8 mouse cellular contexts compared by ENCODE assay signal in genomic region chr10:39898874-39899371, GRCm38 (mm10). TPM values are rescaled to one million over a fixed set of nuclear protein-coding genes. Genes with fewer than 3 reads are reported as not detected.
DNase-seq lines count a peak whose midpoint lies in the region; ATAC-seq and TF ChIP-seq lines count a peak whose summit lies in the region.

TSS of gene Mfsd4b4 (minus strand) at chr10:39899238.

- no peaks in the 10 kb centered on the region for H3K36me3 ChIP-seq in hindbrain, embryonic 13.5 days

- ATAC-seq in Patski: peak; percentile 91
- peak; percentile 98 for ATAC-seq in hindbrain, embryonic 13.5 days (ENCODE audit: low FRiP score)

- H3K4me1 ChIP-seq in hindbrain, embryonic 13.5 days (replicated peaks): peaks cover 16% of the 10 kb centered on the region

- TF ChIP-seq CTCF in Patski (IDR thresholded peaks at IDR 0.05): no peak

- H3K4me2 ChIP-seq in hindbrain, embryonic 13.5 days: peak within 1 kb of the TSS; percentile 86

- CTCF ChIA-PET in Patski (lab: Charles Lee): interaction anchor here (0.9 to 2.7 kb wide), 2 partner anchors 8 to 313 kb away, joined by 3 to 7 read pairs; no protein-coding TSS in a partner anchor

- H3K9ac ChIP-seq in hindbrain, embryonic 13.5 days: peak within 1 kb of the TSS; percentile 93

- peak; percentile 43 for DNase-seq in Patski (ENCODE audit: low read depth, low spot score)
- DNase-seq in cerebellum, postnatal 14 days: peak; percentile 88 to 92
- peak; percentile 74 to 79 for DNase-seq in frontal cortex, postnatal 14 days (ENCODE audit: low spot score in 2 of 2)
- peak; percentile 67 to 75 for DNase-seq in layer of hippocampus, postnatal 25 days (ENCODE audit: extremely low spot score in 1 of 2, low spot score in 1 of 2)
- DNase-seq in lung, postnatal 25 days (ENCODE audit: low spot score): peak; percentile 90
- DNase-seq in retina, embryonic 14.5 days (ENCODE audit: low spot score): peak; percentile 87
- DNase-seq in thymus, postnatal 4 days: peak; percentile 86

- POLR2A ChIA-PET in Patski (lab: Charles Lee): interaction anchor here (0.9 kb wide), 1 partner anchor 11 kb away, joined by 3 read pairs; no protein-coding TSS in a partner anchor

- under 1% methylated on average over 41 of the region's 41 CpGs for WGBS in hindbrain, embryonic 13.5 days

- no peaks in the 10 kb centered on the region for H3K27me3 ChIP-seq in Patski
- no peaks in the 10 kb centered on the region for H3K27me3 ChIP-seq in hindbrain, embryonic 13.5 days

- H3K4me3 ChIP-seq in hindbrain, embryonic 13.5 days: peak within 1 kb of the TSS; percentile 78

- H3K9me3 ChIP-seq in hindbrain, embryonic 13.5 days: no peaks in the 10 kb centered on the region

- H3K27ac ChIP-seq in hindbrain, embryonic 13.5 days: peak within 1 kb of the TSS; percentile 90

- in situ Hi-C loops in Patski (cut with MboI; ENCODE audit: low pct_unique_long_range_greater_than_20kb): no loop called here

RNA-seq across cellular contexts. Expression of gene Mfsd4b4, which starts in this region (rescaled TPM):
- 7.5 TPM for polyA plus RNA-seq in Patski (2021)
- 4.0 and 4.3 TPM in 2 replicates for polyA plus RNA-seq in hindbrain, embryonic 13.5 days (2015; fragmentation: Nextera tagmentation; extraction: Ambion mirVana)
- total RNA-seq in layer of hippocampus, postnatal 25 days (2021): 1 to 10 TPM; 7.5 to 8.6 TPM

Comparison
In these comparisons a context has a peak if more than half of its experiments do, and no peak if none do; other contexts are left out.
1. Peak in every context shown above with its lines: DNase-seq, ATAC-seq, H3K4me3 ChIP-seq and H3K27ac ChIP-seq.